In the genomic region with DNA sequence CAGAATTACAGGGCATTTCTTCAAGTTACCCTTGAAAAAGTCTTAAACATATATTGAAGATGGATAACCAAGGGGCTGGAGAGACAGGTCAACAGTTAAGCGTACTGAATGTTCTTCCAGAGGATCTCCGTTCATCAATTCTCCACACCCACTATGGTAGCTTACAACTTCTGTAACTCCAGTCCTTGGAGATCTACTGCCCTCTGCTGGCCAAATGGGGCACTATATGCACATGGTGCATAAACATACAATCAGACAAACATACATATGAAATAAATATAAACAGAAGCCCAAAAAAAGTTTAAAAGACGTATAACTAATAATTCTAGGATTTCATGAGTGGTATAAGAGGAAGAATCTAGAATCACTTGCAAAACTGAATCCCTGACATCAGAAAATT, we compare ENCODE assay signal across 13 mouse cellular contexts.
A peak's percentile ranks its signal among the peaks of the same experiment; 100 is the strongest.
DNase-seq lines count a peak whose midpoint lies in the region; ATAC-seq and TF ChIP-seq lines count a peak whose summit lies in the region.
"Had no signal": no experiment of that assay in that cellular context is flagged by ENCODE, and none has a peak within 500 bp of the region (broad histone marks: within the 10 kb centered on the region; RNA-seq: fewer than 3 reads in every experiment).

No protein-coding gene starts in this region.

- H3K36me3 ChIP-seq in embryonic facial prominence, embryonic 11.5 days (replicated peaks; ENCODE audit: control insufficient read depth, insufficient read depth, low read depth, low read length), result no peaks in the 10 kb centered on the region
- H3K36me3 ChIP-seq in embryonic facial prominence, embryonic 10.5 days (replicated peaks), result no peaks in the 10 kb centered on the region
- no peaks in the 10 kb centered on the region for H3K36me3 ChIP-seq in liver, embryonic 14.5 days (replicated peaks; ENCODE audit: control insufficient read depth, insufficient read depth, low read depth)
- H3K36me3 ChIP-seq in liver, embryonic 11.5 days (ENCODE audit: control insufficient read depth, insufficient read depth, low read length), result no peaks in the 10 kb centered on the region
- H3K36me3 ChIP-seq: forebrain, embryonic 15.5 days had no signal

- H3K27me3 ChIP-seq in embryonic facial prominence, embryonic 11.5 days (ENCODE audit: control insufficient read depth, insufficient read depth, low read length), result no peaks in the 10 kb centered on the region
- H3K27me3 ChIP-seq in embryonic facial prominence, embryonic 10.5 days (replicated peaks; ENCODE audit: low read depth, poor library complexity, severe bottlenecking), result no peaks in the 10 kb centered on the region
- H3K27me3 ChIP-seq in liver, embryonic 14.5 days (ENCODE audit: control insufficient read depth, insufficient read depth, low read length), result no peaks in the 10 kb centered on the region
- no peaks in the 10 kb centered on the region for H3K27me3 ChIP-seq in liver, embryonic 11.5 days (replicated peaks; ENCODE audit: control insufficient read depth, insufficient read depth, low read length)
- H3K27me3 ChIP-seq: forebrain, embryonic 15.5 days had no signal

- no peaks in the 10 kb centered on the region for H3K4me1 ChIP-seq in embryonic facial prominence, embryonic 11.5 days (ENCODE audit: control insufficient read depth, insufficient read depth, low read length)
- peaks cover 28% of the 10 kb centered on the region for H3K4me1 ChIP-seq in embryonic facial prominence, embryonic 10.5 days
- no peaks in the 10 kb centered on the region for H3K4me1 ChIP-seq in liver, embryonic 14.5 days (replicated peaks; ENCODE audit: control insufficient read depth in 2 of 2, insufficient read depth in 2 of 2, low read length in 1 of 2)
- H3K4me1 ChIP-seq in liver, embryonic 11.5 days (replicated peaks; ENCODE audit: control insufficient read depth, insufficient read depth, low read length), result no peaks in the 10 kb centered on the region
- H3K4me1 ChIP-seq: forebrain, embryonic 15.5 days had no signal

- DNase-seq in embryonic facial prominence, embryonic 11.5 days (ENCODE audit: low spot score), result peak; percentile 31
- DNase-seq in embryonic facial prominence, embryonic 10.5 days (ENCODE audit: low spot score), result no peak
- peak in 1 of 3 experiments; percentile 3 for DNase-seq in liver, embryonic 14.5 days (ENCODE audit: low read depth in 3 of 3, low spot score in 3 of 3)
- DNase-seq in liver, embryonic 11.5 days (ENCODE audit: low spot score), result no peak
- peak; percentile 16 for DNase-seq in 416B (ENCODE audit: low read depth)
- DNase-seq in ZHBTc4 (ENCODE audit: low read depth, low spot score), result peak; percentile 79
- DNase-seq in frontal cortex, postnatal 14 days (ENCODE audit: low spot score in 2 of 2), result no peak
- DNase-seq in spleen, adult 18-20 months, result no peak
- DNase-seq: cerebellum, adult 8-10 months; heart, postnatal 10 days; left cerebral cortex, postnatal 4 days had no signal

- peak; percentile 46 for TF ChIP-seq CTCF in liver, embryonic 14.5 days (IDR thresholded peaks at IDR 0.05; ENCODE audit: low read depth)

- H3K27ac ChIP-seq in embryonic facial prominence, embryonic 11.5 days (replicated peaks; ENCODE audit: low read depth, low read length), result no peak overlapping the region
- H3K27ac ChIP-seq in embryonic facial prominence, embryonic 10.5 days (replicated peaks), result no peak overlapping the region
- H3K27ac ChIP-seq in liver, embryonic 14.5 days, result no peak overlapping the region
- H3K27ac ChIP-seq in liver, embryonic 11.5 days (ENCODE audit: low read depth, low read length), result no peak overlapping the region
- H3K27ac ChIP-seq: forebrain, embryonic 15.5 days had no signal

- ATAC-seq in embryonic facial prominence, embryonic 11.5 days (replicated peaks; ENCODE audit: insufficient number of reproducible peaks, low FRiP score, low TSS enrichment, low read depth), result no peak
- no peak for ATAC-seq in liver, embryonic 14.5 days (ENCODE audit: insufficient read depth)
- no peak for ATAC-seq in liver, embryonic 11.5 days (replicated peaks; ENCODE audit: low FRiP score)
- ATAC-seq: forebrain, embryonic 15.5 days; intestine, embryonic 16.5 days had no signal

- WGBS in embryonic facial prominence, embryonic 11.5 days, result 94% methylated on average over 3 of the region's 3 CpGs
- WGBS in embryonic facial prominence, embryonic 10.5 days, result 92% methylated on average over 3 of the region's 3 CpGs
- WGBS in liver, embryonic 14.5 days (ENCODE audit: insufficient replicate concordance), result 68% methylated on average over 3 of the region's 3 CpGs
- WGBS in liver, embryonic 11.5 days, result 86% methylated on average over 3 of the region's 3 CpGs

- no peaks in the 10 kb centered on the region for H3K9me3 ChIP-seq in embryonic facial prominence, embryonic 11.5 days (replicated peaks; ENCODE audit: control insufficient read depth, low read length)
- H3K9me3 ChIP-seq in embryonic facial prominence, embryonic 10.5 days, result 0 out of 2 replicates have a peak, but pooled peaks cover 2% of the 10 kb centered on the region
- H3K9me3 ChIP-seq in liver, embryonic 14.5 days (ENCODE audit: control insufficient read depth, low read length), result no peaks in the 10 kb centered on the region
- no peaks in the 10 kb centered on the region for H3K9me3 ChIP-seq in liver, embryonic 11.5 days (ENCODE audit: control insufficient read depth, low read length)
- H3K9me3 ChIP-seq: forebrain, embryonic 15.5 days had no signal

- H3K9ac ChIP-seq in embryonic facial prominence, embryonic 11.5 days (replicated peaks; ENCODE audit: low read length), result no peak overlapping the region
- H3K9ac ChIP-seq in liver, embryonic 14.5 days (replicated peaks), result no peak overlapping the region
- no peak overlapping the region for H3K9ac ChIP-seq in liver, embryonic 11.5 days (ENCODE audit: low read depth, low read length)
- H3K9ac ChIP-seq: forebrain, embryonic 15.5 days had no signal

- no peak overlapping the region for H3K4me3 ChIP-seq in embryonic facial prominence, embryonic 11.5 days (ENCODE audit: low read depth, low read length)
- no peak overlapping the region for H3K4me3 ChIP-seq in embryonic facial prominence, embryonic 10.5 days
- H3K4me3 ChIP-seq in liver, embryonic 14.5 days (ENCODE audit: insufficient read depth in 1 of 2, low read depth in 2 of 2, low read length in 2 of 2), result no peak overlapping the region
- no peak overlapping the region for H3K4me3 ChIP-seq in liver, embryonic 11.5 days (ENCODE audit: low read depth, low read length)
- H3K4me3 ChIP-seq: forebrain, embryonic 15.5 days had no signal

- no peak overlapping the region for H3K4me2 ChIP-seq in embryonic facial prominence, embryonic 11.5 days (ENCODE audit: low read depth, low read length)
- no peak overlapping the region for H3K4me2 ChIP-seq in liver, embryonic 14.5 days (ENCODE audit: low read depth)
- H3K4me2 ChIP-seq in liver, embryonic 11.5 days, result no peak overlapping the region
- H3K4me2 ChIP-seq: forebrain, embryonic 15.5 days had no signal

- TF ChIP-seq EP300 in liver, embryonic 14.5 days (IDR thresholded peaks at IDR 0.05; ENCODE audit: low read depth), result no peak

Comparison
In these comparisons a context has a peak if more than half of its experiments do, and no peak if none do; other contexts are left out.
1. DNase-seq: peak in embryonic facial prominence, embryonic 11.5 days (single experiment), 416B (single experiment) and ZHBTc4 (single experiment); none in embryonic facial prominence, embryonic 10.5 days (single experiment), liver, embryonic 11.5 days (single experiment), frontal cortex, postnatal 14 days (0 of 2) and spleen, adult 18-20 months (0 of 2).